Mouse (Mus musculus): Measurements from ENCODE around the gene Polr3f.

- no peak for TF ChIP-seq POLR2A (IDR thresholded peaks at IDR 0.05; ENCODE audit: insufficient read depth, low read depth, low read length)
- no peak for TF ChIP-seq CTCF (IDR thresholded peaks at IDR 0.05; ENCODE audit: insufficient read depth, low read depth, low read length)
These were observed 17.5 kb downstream of the Polr3f start for GRCm38 (mm10) chr2:144545061-144545460.

Measured in olfactory bulb, adult 2 months (tissue).